Mouse (Mus musculus) ovary, postnatal 36 days (tissue): ENCODE data around the gene Nrgn.

Experiments
- DNase-seq: peaks from one replicate; pipeline ENCODE4 v3.0.0; 2022; ENCODE audit warnings: low spot score, mixed read lengths

Nrgn gene

DNA sequence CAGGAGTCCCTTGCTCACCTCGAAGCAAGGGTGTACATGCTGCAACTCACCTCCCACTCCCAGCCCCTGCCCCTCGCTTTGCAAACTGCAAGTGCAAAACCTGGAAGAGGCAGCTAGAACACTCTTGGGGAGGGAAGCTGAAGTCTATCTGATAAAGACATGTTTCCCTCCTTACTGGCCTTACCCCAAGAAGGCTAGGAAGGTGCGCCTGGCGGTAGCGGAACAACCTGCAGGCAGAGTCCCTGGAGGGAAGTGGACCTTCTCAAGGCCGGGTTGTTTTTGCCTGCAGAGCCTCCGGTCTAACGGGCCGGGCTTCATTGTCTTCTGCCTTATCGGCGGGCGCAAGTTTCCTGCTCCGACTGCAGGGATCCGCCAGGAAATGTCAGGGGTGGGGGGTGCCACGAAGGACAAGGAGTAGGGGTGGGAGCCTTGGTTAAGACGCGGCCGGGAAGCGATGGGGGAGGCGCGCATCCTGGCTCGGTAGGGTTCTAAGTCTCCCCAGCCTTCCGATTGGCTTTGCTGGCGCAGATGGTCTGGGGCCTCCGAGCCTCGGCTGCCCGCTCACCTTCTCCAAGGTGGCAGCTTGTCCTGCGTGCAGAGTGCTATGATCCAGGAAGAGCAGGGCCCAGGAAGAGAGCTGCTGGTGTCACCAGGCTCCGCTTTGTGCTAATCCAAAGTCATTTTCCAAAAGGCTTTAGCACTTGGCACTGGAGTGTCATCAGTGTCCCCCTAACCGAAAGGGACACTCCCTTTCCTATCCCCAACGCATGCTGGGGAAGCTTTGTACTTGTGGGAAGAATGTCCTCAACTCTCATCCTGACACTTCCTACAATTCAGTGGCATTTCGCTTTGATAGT, 22.4 kb downstream of the Nrgn start:
- DNase-seq, result peak; percentile 58

DNA sequence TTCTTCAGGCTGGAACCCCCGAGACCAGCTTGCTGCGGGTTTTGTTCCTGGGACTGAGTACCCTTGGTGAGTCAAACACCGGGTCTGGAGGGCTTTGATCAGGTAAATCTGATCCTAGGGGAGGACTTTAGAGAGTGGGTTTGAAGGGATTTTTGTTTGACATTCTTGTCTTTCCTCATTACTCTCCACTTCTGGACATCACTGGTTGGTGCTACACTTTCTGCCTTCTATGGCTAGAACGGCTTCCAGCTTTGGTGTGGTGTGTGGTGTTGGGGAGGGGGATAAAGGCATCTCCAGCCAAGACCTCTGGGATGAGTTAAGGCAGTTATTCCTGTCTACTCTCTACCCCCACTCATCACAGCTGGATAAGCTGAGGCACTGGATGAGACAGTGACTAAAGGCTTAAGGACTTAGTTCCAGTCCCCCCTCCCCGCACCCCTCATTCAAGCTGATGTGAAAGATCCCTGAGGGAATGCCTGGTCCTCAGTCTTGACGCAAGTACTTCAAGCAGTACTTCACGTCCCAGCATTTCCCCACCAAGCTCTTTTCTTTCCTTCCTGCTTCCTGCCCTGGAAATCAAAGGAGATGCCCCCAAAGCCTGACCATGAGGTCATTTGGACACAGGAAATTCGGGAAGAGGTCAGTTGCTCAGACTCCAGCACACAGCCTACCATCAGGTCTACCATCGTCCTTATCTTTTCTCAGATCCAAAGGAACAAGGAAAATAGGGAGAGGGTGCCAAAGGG, 24.3 kb downstream of the Nrgn start:
- DNase-seq, result no peak

DNA sequence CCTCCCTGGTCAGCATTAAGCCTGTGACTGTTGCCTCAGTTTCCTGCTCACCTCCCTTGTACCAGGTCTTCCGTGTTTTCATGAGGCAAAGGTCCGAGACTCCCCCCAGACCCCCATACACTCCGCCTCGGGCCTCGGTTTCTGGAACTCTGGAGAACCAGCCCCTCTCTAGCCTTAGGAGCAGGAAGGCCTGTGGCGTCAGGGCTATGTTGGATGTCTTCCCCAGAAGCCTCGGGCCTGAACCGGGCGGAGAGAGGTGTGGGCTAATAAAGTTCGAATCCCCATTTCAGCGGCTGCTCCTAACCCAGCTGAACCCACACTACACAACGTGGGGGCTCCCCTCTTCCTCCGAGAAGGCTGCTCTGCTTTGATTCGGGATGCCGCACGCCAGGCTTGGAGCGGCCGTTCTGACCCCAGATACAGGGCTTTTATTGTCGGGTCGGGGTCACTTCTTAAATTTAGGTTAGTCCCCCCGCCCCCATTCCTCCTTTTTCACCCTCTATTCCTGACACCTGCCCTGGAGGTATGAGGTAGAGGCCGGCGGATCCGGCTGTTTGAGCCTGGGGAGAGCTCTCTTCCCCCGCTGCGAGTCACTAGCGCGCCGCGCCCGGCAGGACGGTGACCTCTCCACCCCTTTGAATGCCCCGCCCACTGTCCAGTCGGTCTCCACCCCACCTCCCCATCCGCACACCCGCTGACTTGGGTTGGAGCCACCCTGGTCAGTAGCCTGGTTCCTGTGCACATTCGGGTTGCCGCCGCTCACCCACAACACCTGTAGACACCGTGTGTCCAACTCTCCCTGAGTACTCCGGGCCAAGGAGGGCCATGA, 25.1 kb downstream of the Nrgn start, which contains the start of gene Esam:
Gene Esam, plus strand, starts transcription at position 683 of the 829 bp plus-strand sequence.
- DNase-seq, result peak; percentile 61

DNA sequence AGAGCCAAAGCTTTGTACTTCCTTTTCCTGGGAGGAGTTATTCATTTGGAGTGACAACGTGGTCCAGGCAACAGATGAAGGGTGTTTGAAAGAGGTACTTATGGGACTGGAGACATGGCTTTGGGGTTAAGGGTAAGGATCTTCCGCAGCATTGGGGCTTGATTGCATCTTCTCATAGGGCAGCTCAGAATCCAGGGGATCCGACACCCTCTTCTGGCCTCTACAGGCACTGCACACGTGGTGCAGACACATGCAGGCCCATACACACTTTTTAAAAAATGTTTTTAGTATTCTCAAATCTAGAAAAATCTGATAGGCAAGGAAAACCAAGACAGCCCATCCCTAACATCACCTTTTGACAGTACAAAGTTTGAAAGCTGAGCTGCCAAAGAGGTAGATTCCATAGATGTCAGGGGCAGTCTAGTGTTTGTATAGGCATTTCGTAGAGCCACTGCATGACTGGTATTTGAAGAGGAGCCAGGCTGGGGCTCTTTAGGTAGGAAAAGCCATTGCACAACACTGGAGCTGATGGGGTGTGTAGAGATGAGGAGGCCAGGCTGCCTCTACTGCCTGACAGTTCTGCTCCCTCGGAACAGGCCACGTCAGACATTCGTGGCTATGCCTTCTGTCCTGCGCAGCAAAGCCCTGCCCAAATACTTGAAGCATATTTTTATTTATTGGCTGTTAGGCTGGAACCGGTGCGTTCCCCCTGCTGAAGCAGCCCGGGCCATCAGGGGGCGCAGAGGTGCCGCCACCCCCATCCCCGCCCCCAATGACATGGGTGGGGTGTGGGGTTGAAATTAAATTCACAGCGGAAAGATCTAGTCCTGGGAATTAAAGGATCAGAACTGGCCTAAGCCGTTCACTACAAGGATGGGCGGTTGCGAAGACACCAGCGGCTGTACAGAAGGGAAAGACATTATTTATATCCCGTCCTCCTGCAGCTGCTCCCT, 26.0 kb downstream of the Nrgn start:
- no peak for DNase-seq

DNA sequence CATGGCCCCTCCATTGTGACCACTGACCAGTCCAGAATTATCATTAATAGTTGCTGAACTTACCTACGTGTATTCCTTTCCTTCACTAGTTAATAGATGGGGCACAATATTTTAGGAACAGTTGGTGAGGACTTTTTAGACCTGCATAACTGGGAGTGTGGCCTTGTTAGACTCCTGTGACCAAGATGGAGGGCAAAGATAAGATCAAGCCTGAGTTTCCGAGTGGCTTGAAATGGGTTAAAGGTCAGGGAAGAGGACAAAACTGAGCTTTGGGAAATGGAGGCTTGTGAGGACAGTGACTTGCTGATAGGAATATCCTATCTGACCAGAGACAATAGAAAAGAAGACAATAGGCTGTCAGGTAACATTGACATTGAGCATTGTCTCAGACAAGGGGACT, 27.2 kb downstream of the Nrgn start:
- no peak for DNase-seq

DNA sequence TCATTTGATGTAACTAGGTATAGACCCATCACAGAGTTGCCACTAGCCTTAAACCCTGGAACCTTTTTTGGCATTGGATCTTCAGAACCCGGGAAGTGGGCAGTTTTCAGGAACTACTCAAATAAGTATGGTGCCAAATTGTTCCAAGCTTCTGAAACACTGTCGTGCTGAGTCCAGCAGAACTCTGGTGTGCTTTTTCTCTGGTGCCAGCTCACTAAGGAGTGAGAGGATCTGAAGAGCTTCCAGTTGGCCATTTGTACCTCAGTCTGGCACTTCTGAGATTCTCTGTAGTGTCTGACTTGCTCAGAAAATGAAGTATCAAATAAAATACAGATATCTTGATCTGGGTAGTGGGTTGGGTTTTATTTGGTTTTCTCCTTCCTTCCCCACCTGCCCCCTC, 32.7 kb downstream of the Nrgn start:
- no peak for DNase-seq

DNA sequence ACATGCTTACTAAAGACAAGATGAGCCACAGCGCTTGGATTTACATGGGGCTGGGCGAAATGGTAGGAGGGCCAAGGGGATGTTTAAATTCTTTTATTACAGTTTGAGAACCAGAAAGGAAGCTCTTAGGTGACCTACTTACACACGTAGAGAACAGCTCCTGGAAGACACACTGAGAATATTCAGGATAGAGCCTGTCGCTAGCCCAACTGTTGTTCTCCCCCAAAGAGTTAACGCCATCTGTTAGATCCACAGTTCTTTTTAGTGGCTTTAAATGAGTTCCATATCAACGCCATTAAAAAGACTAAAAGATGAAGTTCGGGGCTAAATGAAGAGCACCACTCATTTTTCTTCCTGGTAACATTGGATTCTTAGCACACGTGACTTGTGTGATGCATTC, 33.7 kb downstream of the Nrgn start:
- no peak for DNase-seq

DNA sequence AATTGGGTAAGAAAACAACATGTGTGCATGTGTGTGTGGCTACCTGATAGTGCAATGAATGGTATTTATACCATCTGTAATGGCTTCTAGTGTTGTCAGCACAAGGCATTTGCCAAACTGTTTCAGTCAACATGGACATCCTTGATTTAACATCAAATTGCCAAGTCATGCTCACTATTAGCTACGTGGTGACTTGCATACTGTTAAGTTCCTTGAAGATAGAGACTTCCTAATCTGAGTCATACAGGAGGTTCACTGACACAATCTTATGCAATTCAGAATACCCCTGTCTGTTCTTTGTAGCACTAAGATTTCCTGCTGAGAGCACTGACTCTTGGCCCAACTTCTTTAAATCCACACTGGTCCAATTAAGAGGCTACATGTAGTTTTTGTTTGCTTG, 35.2 kb downstream of the Nrgn start:
- no peak for DNase-seq

DNA sequence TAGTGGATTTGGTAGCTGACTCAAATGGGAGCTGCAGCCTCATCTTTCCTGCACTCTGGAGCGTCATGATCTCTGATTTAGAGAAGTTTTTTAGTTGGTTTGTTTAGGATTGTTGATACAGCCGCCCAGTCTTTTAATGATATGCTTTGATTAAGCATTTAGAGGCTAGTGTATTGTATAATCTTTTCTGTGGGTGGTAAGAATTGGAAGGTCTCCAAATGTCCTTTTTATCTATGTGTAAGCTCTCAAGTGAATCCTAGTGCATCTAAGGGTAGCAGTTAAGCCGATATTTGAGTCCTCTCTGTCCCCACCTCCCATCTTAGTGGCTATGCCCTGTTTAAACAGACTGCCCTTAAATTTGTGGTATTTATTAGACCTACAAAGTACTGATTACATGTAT, 38.2 kb downstream of the Nrgn start:
- no peak for DNase-seq

DNA sequence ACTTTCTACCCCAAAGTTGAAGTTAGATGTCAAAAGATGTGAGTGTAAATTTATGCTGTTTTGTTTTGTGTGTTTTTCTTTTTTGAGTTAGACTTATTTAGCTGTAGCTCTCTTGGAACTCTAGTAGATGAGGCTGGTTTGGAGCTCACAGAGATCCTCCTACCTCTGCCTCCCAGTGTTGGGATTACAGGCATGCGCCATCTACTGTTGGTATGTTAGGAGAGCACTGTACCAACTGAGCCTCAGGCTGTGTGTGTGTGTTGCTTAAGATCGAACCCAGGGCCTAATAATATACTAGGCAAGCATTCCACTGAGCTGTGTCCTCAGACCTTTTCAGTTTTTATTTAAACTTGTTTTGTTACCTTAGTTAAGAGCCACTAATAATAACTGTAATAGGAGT, 40.6 kb downstream of the Nrgn start:
- no peak for DNase-seq

DNA sequence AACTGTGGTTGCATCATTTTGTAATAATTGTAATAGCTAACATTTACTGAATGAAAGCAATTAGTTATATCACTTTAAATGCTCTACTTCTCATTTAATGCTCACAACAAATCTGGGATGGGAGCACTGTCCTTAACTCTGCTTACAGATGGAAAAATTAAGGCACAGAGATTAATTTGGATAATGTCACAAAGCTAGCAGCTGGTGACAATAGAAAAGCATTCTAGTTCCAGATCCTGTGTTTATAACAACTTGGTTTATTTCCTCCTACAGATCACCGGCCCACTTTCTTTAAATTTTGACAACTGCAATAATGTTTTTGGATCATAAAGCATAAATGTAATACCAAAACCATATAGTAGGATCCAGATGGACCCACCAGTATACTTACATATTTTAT, 46.7 kb downstream of the Nrgn start:
- DNase-seq, result no peak

DNA sequence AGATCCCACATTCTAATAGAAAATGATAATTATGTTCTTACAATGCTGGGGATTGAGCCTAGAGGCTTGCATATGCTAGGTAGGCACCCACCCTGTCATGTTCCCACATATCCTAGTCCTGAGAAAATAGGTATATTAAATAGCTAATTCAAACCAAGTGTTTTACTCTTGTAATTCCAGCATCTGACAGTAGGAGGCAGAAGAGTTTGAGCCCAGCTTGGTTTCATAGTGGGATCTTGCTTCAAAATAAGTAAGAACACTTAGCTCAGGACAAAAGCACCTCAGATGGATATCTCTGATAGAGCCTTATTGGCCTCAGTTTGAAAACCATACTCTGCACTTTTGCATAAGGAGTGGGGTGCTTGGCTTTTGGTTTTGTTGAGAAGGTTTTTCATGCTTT, 48.4 kb downstream of the Nrgn start:
- DNase-seq, result no peak

DNA sequence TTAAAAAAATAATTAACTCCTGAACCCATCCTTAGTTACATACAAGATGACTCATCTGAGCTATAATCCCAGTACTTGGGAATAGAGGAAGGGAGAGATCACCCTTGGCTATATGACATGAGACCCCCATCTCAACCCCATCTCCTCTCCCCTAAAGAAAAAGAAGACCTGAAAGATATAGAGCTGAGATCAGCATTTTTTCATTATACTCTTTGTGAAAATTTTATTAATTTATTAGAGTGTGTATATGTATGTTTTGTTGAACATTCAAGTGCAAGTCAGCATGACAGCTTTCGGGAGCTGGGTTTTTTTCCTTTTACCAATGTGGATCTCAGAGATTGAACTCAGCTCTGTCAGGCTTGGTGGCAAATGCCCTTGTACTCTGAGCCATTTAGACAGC, 51.5 kb downstream of the Nrgn start:
- DNase-seq, result no peak

DNA sequence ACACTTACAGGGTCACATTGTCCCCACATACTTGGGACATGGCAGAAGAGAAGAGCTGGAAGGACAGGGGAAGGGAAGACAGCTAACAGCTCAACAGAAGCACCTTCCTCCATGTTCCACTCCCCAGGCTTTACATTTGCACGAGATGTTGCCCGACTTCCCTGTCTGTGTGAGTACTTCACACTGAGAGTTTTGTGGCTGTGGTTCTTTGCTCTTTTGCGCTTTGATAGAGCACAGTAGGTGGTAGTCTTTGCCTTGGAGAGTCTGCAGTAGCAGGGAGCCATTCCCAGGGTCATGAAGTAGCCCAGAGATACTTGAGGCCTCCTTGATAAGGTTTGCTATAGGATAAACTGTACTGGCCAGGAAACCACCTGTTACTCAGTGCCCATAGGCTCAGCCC, 52.5 kb downstream of the Nrgn start:
- no peak for DNase-seq

DNA sequence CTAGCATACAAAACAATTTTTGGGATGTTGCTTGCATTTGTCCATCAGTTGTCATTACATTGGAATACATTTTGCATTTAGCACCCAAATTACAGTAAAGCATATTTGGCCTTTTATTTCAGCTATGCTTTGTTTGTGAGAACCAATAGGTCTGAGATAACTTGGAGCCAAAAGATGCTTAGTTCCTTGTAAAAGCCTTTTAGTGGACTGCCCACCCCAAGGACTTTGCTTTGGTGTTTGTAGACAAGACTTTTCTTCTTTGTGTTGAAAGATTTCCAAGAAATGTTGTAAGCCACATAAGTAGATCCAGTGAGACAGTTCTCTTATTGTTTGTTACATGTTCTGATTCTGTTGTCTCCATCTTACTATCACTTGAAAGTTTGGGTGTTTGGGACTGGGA, 56.4 kb downstream of the Nrgn start:
- no peak for DNase-seq

DNA sequence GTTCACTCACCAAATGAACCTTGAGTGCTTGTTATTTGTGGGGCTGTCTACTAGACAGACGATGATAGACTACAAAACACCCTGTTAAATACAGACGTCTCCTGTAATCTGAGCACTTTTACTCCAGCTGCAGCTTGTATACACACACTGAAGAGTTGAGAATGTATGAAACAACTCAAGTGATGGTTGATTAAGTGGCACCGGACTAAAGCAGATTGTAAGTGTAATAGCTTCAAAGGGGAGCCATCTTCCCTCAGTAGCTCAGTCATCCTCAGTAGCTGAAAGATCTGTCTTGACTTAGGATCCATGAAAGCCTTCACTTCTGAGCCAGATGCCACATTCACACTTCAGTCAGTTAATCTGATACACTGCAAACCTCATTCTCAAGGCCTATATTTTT, 56.9 kb downstream of the Nrgn start:
- DNase-seq, result no peak
